ENCODE assay signal across 14 mouse cellular contexts in the genomic region with DNA sequence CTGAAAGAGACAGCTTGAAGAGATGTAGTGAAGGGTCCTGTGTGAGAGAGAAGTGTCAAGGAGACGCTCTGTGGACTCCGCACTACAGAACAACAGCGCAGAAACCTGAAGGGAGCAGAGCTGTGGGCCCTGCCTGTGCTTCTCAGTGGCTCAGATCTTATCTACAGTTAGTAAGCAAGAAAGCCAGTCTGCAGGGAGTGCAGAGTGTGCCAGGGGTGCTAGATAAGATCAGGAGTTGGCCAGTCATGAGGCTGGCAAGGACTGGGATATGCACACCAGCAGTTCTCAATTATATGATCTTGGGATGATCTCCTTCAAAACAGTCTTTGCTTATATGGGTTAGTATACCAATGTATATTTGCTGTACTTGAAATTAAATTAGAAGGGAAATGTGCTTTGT.
DNase-seq lines count a peak whose midpoint lies in the region; ATAC-seq and TF ChIP-seq lines count a peak whose summit lies in the region.
"Had no signal": no experiment of that assay in that cellular context is flagged by ENCODE, and none has a peak within 500 bp of the region (broad histone marks: within the 10 kb centered on the region; RNA-seq: fewer than 3 reads in every experiment).

No protein-coding gene starts in this region.

- TF ChIP-seq CTCF in cerebellum, adult 2 months (IDR thresholded peaks at IDR 0.05; ENCODE audit: borderline replicate concordance, insufficient read depth, low read depth, low read length) = no peak

- H3K4me2 ChIP-seq in midbrain, embryonic 16.5 days (ENCODE audit: low read length) = no peak overlapping the region
- H3K4me2 ChIP-seq in intestine, embryonic 16.5 days (ENCODE audit: low read depth, low read length) = no peak overlapping the region
- H3K4me2 ChIP-seq: embryonic facial prominence, embryonic 13.5 days; hindbrain, embryonic 13.5 days; neural tube, embryonic 13.5 days had no signal

- H3K9ac ChIP-seq in midbrain, embryonic 16.5 days (ENCODE audit: low read depth, low read length) = no peak overlapping the region
- no peak overlapping the region for H3K9ac ChIP-seq in intestine, embryonic 16.5 days (ENCODE audit: low read depth, low read length)
- H3K9ac ChIP-seq: embryonic facial prominence, embryonic 13.5 days; hindbrain, embryonic 13.5 days; neural tube, embryonic 13.5 days had no signal

- WGBS in cerebellum, adult 2 months = 86% methylated on average over 3 of the region's 3 CpGs
- WGBS in midbrain, embryonic 16.5 days = 77% methylated on average over 3 of the region's 3 CpGs
- 88% methylated on average over 3 of the region's 3 CpGs for WGBS in midbrain, embryonic 10.5 days
- 90% methylated on average over 3 of the region's 3 CpGs for WGBS in intestine, embryonic 16.5 days

- no peak for DNase-seq in cerebellum, adult 2 months
- DNase-seq in midbrain, embryonic 10.5 days (ENCODE audit: low spot score) = no peak
- DNase-seq in kidney, adult 18-20 months = peak; percentile 21
- DNase-seq in kidney, postnatal 25 days = peak; percentile 23 to 59
- no peak for DNase-seq in embryo, embryonic 9.5 days (ENCODE audit: extremely low spot score)
- DNase-seq: cerebellum, adult 18-20 months; heart, adult 18-20 months; thymus, adult 2 months had no signal

- no peak overlapping the region for H3K4me3 ChIP-seq in cerebellum, adult 2 months (replicated peaks; ENCODE audit: insufficient read depth, low read depth, low read length)
- H3K4me3 ChIP-seq in midbrain, embryonic 16.5 days (ENCODE audit: low read depth, low read length) = no peak overlapping the region
- no peak overlapping the region for H3K4me3 ChIP-seq in midbrain, embryonic 10.5 days
- no peak overlapping the region for H3K4me3 ChIP-seq in intestine, embryonic 16.5 days (ENCODE audit: low read length)
- H3K4me3 ChIP-seq: embryonic facial prominence, embryonic 13.5 days; hindbrain, embryonic 13.5 days; neural tube, embryonic 13.5 days had no signal

- no peaks in the 10 kb centered on the region for H3K27me3 ChIP-seq in cerebellum, adult 2 months (ENCODE audit: control insufficient read depth, insufficient read depth, low read length)
- H3K27me3 ChIP-seq in midbrain, embryonic 16.5 days (ENCODE audit: control insufficient read depth, insufficient read depth, low read depth, low read length) = no peaks in the 10 kb centered on the region
- no peaks in the 10 kb centered on the region for H3K27me3 ChIP-seq in midbrain, embryonic 10.5 days (ENCODE audit: low read depth, poor library complexity, severe bottlenecking)
- H3K27me3 ChIP-seq in intestine, embryonic 16.5 days (replicated peaks; ENCODE audit: control insufficient read depth, insufficient read depth, low read length) = no peaks in the 10 kb centered on the region
- H3K27me3 ChIP-seq: embryonic facial prominence, embryonic 13.5 days; hindbrain, embryonic 13.5 days; neural tube, embryonic 13.5 days had no signal

- H3K9me3 ChIP-seq in midbrain, embryonic 16.5 days (replicated peaks; ENCODE audit: control insufficient read depth, low read length, poor library complexity, severe bottlenecking) = no peaks in the 10 kb centered on the region
- H3K9me3 ChIP-seq in midbrain, embryonic 10.5 days (replicated peaks) = no peaks in the 10 kb centered on the region
- H3K9me3 ChIP-seq in intestine, embryonic 16.5 days (ENCODE audit: control insufficient read depth, low read length) = no peaks in the 10 kb centered on the region
- H3K9me3 ChIP-seq: embryonic facial prominence, embryonic 13.5 days; hindbrain, embryonic 13.5 days; neural tube, embryonic 13.5 days had no signal

- no peak for ATAC-seq in cerebellum, adult (ENCODE audit: insufficient number of reproducible peaks, low FRiP score, low TSS enrichment)
- ATAC-seq in midbrain, embryonic 16.5 days = peak; percentile 28; the same call in 1 of the 2 replicates
- ATAC-seq in intestine, embryonic 16.5 days = no peak

- 0 out of 2 replicates have a peak overlapping the region, but pooled peaks have one; percentile 13 for H3K27ac ChIP-seq in cerebellum, adult 2 months (ENCODE audit: insufficient read depth, low read length)
- H3K27ac ChIP-seq in midbrain, embryonic 16.5 days (ENCODE audit: low read length) = no peak overlapping the region
- H3K27ac ChIP-seq in midbrain, embryonic 10.5 days (replicated peaks) = no peak overlapping the region
- no peak overlapping the region for H3K27ac ChIP-seq in intestine, embryonic 16.5 days (ENCODE audit: low read length)
- H3K27ac ChIP-seq: embryonic facial prominence, embryonic 13.5 days; hindbrain, embryonic 13.5 days; neural tube, embryonic 13.5 days had no signal

- no peaks in the 10 kb centered on the region for H3K36me3 ChIP-seq in midbrain, embryonic 16.5 days (ENCODE audit: control insufficient read depth, insufficient read depth, low read length)
- peaks cover 17% of the 10 kb centered on the region for H3K36me3 ChIP-seq in midbrain, embryonic 10.5 days
- H3K36me3 ChIP-seq in intestine, embryonic 16.5 days (ENCODE audit: control insufficient read depth, insufficient read depth, low read length) = 0 out of 2 replicates have a peak, but pooled peaks cover 4% of the 10 kb centered on the region

- TF ChIP-seq POLR2A in cerebellum, adult 2 months (IDR thresholded peaks at IDR 0.05; ENCODE audit: borderline replicate concordance, insufficient read depth, low read length) = no peak

- peaks cover 3% of the 10 kb centered on the region; the same call in 1 of the 2 replicates for H3K4me1 ChIP-seq in cerebellum, adult 2 months (ENCODE audit: control insufficient read depth, insufficient read depth, low read length)
- H3K4me1 ChIP-seq in midbrain, embryonic 16.5 days (ENCODE audit: control insufficient read depth, insufficient read depth, low read length) = no peaks in the 10 kb centered on the region
- H3K4me1 ChIP-seq in midbrain, embryonic 10.5 days = no peaks in the 10 kb centered on the region
- no peaks in the 10 kb centered on the region for H3K4me1 ChIP-seq in intestine, embryonic 16.5 days (ENCODE audit: control insufficient read depth, insufficient read depth, low read length)
- H3K4me1 ChIP-seq: hindbrain, embryonic 13.5 days; neural tube, embryonic 13.5 days had no signal

Comparison
In these comparisons a context has a peak if more than half of its experiments do, and no peak if none do; other contexts are left out.
1. DNase-seq: peak in kidney, adult 18-20 months (single experiment) and kidney, postnatal 25 days (2 of 2); none in cerebellum, adult 2 months (0 of 2), midbrain, embryonic 10.5 days (single experiment) and embryo, embryonic 9.5 days (single experiment).